Mouse (Mus musculus) hematopoietic multipotent progenitor cell, adult 10-12 weeks (in vitro differentiated cells): ENCODE measurements around the gene Krtap12-1. TPM values are rescaled to one million over a fixed set of nuclear protein-coding genes. Genes with fewer than 3 reads are reported as not detected.

ENCODE experiments used
- polyA plus RNA-seq: library from polyadenylated mRNA; stranded (reverse); fragments of >175 nt; gene quantifications from 2 replicates; pipeline ENCODE4 v1.2.3, GENCODE M21; 2012; ENCODE audit warnings: low replicate concordance

The Krtap12-1 gene
- not detected in 2 replicates for polyA plus RNA-seq

GRCm38 (mm10) chr10:77720299-77720698, at the start of gene Krtap12-1:
Gene Krtap12-1, plus strand, starts transcription at chr10:77720599.

GRCm38 (mm10) chr10:77685895-77686664, 34.3 kb upstream of the Krtap12-1 start, which contains the start of gene Tspear:
Gene Tspear, plus strand, starts transcription at chr10:77686569.

DNA sequence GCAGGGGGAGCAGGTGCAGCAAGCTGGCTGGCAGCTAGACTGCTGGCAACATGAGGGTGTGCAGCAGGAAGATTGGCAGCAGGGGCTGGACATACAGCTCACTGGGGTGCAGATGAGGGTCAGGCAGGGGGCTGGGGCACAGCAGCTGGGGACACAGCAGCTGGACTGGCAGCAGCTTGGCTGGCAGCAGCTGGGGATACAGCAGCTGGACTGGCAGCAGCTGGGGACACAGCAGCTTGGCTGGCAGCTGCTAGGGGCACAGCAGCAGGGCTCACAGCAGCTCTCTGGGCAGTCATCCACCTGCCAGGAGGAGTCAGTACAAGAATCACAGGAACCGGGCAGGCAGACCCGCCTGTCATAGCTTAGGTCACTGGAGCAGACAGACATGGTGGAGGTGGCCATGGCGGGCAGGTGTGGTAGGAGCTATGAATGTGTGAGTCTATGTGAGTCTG, 30.0 kb upstream of the Krtap12-1 start, which contains the start of gene Gm19402:
TSS of gene Gm19402 (minus strand) at position 402 of the 452 bp plus-strand sequence.

DNA sequence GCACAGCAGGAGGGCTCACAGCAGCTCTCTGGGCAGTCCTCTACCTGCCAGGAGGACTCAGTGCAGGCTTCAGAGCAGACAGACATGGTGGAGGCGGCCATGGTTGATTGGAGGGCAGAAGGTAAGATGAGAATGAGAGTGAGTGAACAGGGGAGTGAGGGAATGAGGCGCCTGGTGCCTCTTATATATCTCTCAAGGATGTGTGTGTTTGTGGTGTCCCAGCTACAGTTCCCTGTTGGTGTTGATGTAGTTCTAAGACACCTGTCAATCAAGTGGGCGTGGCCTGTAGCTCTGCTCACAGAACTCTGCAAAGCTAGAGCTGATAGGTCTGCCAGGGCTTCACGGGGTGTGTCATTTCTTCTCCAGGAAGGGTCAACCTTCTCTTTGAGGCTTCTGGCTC, 23.3 kb upstream of the Krtap12-1 start, which contains the start of gene Gm9508:
TSS of gene Gm9508 (minus strand) at position 101 of the 400 bp plus-strand sequence.

GRCm38 (mm10) chr10:77706326-77706725, 14.1 kb upstream of the Krtap12-1 start, which contains the start of gene Gm10272:
Gene Gm10272, plus strand, starts transcription at chr10:77706626.

GRCm38 (mm10) chr10:77711157-77711556, 9.2 kb upstream of the Krtap12-1 start, which contains the start of gene Gm10024:
Gene Gm10024, plus strand, starts transcription at chr10:77711457.

GRCm38 (mm10) chr10:77715507-77715906, 4.9 kb upstream of the Krtap12-1 start, which contains the start of gene Gm10142:
Gene Gm10142, plus strand, starts transcription at chr10:77715807.

DNA sequence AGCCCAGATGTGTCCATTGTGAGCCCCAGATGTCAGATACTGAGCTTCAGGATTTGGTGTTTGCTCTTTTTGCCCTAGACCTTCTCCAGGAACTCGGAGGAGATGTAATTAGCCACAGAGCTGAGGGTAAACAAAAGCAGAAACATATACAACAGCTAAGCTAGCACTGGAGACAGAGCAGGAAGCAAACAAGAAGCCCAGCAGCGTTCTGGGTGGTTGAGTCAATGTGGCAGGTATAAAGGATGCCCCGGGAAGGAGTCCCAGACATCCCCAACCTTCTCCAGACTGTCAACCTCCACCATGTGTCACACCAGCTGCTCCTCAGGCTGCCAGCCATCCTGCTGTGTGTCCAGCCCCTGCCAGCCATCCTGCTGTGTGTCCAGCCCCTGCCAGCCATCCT, 5.8 kb downstream of the Krtap12-1 start, which contains the start of gene Gm10100:
TSS of gene Gm10100 (plus strand) at position 301 of the 400 bp plus-strand sequence.

DNA sequence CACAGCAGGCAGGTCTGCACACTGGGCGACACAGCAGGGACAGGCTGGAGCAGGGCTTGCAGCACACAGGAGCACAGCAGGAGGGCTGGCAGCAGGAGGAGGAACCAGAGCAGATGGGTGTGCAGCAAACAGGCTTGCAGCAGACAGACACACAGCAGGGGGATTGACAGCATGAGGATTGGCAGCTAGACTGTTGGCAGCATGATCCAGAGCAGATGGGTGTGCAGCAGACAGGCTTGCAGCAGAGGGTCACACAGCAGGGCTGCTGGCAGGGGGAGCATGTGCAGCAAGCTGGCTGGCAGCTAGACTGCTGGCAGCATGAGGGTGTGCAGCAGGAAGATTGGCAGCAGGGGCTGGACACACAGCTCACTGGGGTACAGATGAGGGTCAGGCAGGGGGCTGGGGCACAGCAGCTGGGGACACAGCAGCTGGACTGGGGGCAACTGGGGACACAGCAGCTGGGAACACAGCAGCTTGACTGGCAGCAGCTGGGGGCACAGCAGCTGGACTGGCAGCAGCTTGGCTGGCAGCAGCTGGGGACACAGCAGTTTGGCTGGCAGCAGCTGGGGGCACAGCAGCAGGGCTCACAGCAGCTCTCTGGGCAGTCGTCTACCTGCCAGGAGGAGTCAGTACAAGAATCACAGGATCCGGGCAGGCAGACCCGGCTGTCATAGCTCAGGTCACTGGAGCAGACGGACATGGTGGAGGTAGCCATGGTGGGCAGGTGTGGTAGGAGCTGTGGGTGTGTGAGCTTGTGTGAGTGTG, 21.7 kb downstream of the Krtap12-1 start, which contains the start of gene Gm18596:
TSS of gene Gm18596 (minus strand) at position 715 of the 765 bp plus-strand sequence.

DNA sequence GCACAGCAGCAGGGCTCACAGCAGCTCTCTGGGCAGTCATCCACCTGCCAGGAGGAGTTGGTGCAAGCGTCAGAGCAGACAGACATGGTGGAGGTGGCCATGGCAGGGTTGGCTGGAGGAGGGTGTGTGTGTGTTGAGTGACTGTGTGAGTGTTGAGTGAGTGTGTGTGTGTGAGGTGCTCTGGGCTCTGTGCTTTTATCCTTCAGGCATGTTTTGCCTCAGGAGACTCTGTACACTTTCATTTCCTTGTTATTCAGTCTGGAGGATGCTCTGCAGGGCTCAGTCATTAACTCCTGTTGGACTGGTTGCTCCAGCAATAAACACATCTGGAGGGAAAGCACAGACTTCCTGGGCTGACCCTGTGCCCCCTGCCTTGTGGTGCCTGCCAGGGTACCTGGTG, 30.9 kb downstream of the Krtap12-1 start, which contains the start of gene Gm9736:
TSS of gene Gm9736 (minus strand) at position 101 of the 400 bp plus-strand sequence.

DNA sequence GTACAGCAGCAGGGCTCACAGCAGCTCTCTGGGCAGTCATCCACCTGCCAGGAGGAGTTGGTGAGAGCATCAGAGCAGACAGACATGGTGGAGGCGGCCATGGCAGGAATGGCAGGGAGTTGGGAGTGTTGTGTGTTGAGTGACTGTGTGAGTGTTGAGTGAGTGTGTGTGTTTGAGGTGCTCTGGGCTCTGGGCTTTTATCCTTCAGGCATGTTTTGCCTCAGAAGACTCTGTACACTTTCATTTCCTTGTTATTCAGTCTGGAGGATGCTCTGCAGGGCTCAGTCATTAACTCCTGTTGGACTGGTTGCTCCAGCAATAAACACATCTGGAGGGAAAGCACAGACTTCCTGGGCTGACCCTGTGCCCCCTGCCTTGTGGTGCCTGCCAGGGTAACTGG, 39.2 kb downstream of the Krtap12-1 start, which contains the start of gene Gm3233:
TSS of gene Gm3233 (minus strand) at position 101 of the 400 bp plus-strand sequence.

Other genes starting within 250 kb of the Krtap12-1 start
- 56.9 and 130 TPM in 2 replicates for gene Fam207a, start 204.8 kb upstream of the Krtap12-1 start, polyA plus RNA-seq
- 51.4 and 121 TPM in 2 replicates for gene Itgb2, start 190.3 kb upstream of the Krtap12-1 start, polyA plus RNA-seq
- gene Pttg1ip, start 138.9 kb upstream of the Krtap12-1 start, polyA plus RNA-seq, result 59.7 and 100 TPM in 2 replicates
- 41.8 and 68.8 TPM in 2 replicates for gene Sumo3, start 114.5 kb upstream of the Krtap12-1 start, polyA plus RNA-seq
- not detected in 2 replicates for gene Gm49325, start 114.4 kb upstream of the Krtap12-1 start, polyA plus RNA-seq
- 22.2 and 40.4 TPM in 2 replicates for gene Ube2g2, start 98.3 kb upstream of the Krtap12-1 start, polyA plus RNA-seq
- 0.80 and 1.4 TPM in 2 replicates for gene Tspear, start 34.0 kb upstream of the Krtap12-1 start, polyA plus RNA-seq
- gene Gm19402, start 29.8 kb upstream of the Krtap12-1 start, polyA plus RNA-seq, result not detected in 2 replicates
- gene Gm9508, start 23.4 kb upstream of the Krtap12-1 start, polyA plus RNA-seq, result not detected in 2 replicates
- gene Gm10272, start 14.0 kb upstream of the Krtap12-1 start, polyA plus RNA-seq, result not detected in 2 replicates
- not detected in 2 replicates for gene Gm10024, start 9.1 kb upstream of the Krtap12-1 start, polyA plus RNA-seq
- not detected in 2 replicates for gene Gm10142, start 4.8 kb upstream of the Krtap12-1 start, polyA plus RNA-seq
- gene Gm10100, start 5.9 kb downstream of the Krtap12-1 start, polyA plus RNA-seq, result not detected in 2 replicates
- gene Gm18596, start 22.0 kb downstream of the Krtap12-1 start, polyA plus RNA-seq, result not detected in 2 replicates
- gene Gm9736, start 30.8 kb downstream of the Krtap12-1 start, polyA plus RNA-seq, result not detected in 2 replicates
- gene Gm3233, start 39.1 kb downstream of the Krtap12-1 start, polyA plus RNA-seq, result not detected in 2 replicates
- gene Gm3238, start 50.7 kb downstream of the Krtap12-1 start, polyA plus RNA-seq, result not detected in 2 replicates
- not detected in 2 replicates for gene Gm7138, start 56.3 kb downstream of the Krtap12-1 start, polyA plus RNA-seq
- gene Gm3250, start 61.9 kb downstream of the Krtap12-1 start, polyA plus RNA-seq, result not detected in 2 replicates
- not detected in 2 replicates for gene Gm7137, start 67.6 kb downstream of the Krtap12-1 start, polyA plus RNA-seq
- not detected in 2 replicates for gene Gm9639, start 74.5 kb downstream of the Krtap12-1 start, polyA plus RNA-seq
- not detected in 2 replicates for gene Gm19668, start 78.5 kb downstream of the Krtap12-1 start, polyA plus RNA-seq
- gene Gm9507, start 91.2 kb downstream of the Krtap12-1 start, polyA plus RNA-seq, result not detected in 2 replicates
- not detected in 2 replicates for gene Gm2696, start 94.1 kb downstream of the Krtap12-1 start, polyA plus RNA-seq
- not detected in 2 replicates for gene Krtap10-4, start 106.5 kb downstream of the Krtap12-1 start, polyA plus RNA-seq
- gene Krtap10-10, start 115.3 kb downstream of the Krtap12-1 start, polyA plus RNA-seq, result not detected in 2 replicates
- not detected in 2 replicates for gene Gm36176, start 126.2 kb downstream of the Krtap12-1 start, polyA plus RNA-seq
- gene Gm10318, start 132.3 kb downstream of the Krtap12-1 start, polyA plus RNA-seq, result not detected in 2 replicates
- not detected in 2 replicates for gene Gm3285, start 141.4 kb downstream of the Krtap12-1 start, polyA plus RNA-seq
- gene Lrrc3, start 181.9 kb downstream of the Krtap12-1 start, polyA plus RNA-seq, result 0.25 and 0.51 TPM in 2 replicates
- 16.4 and 23.4 TPM in 2 replicates for gene Trpm2, start 250.0 kb downstream of the Krtap12-1 start, polyA plus RNA-seq